Mouse (Mus musculus) right cerebral cortex, adult 2 months (tissue): Measurements from ENCODE around the gene Usp46.

Experiments used
- DNase-seq, 2 experiments: peaks; one replicate each; pipeline ENCODE4 v3.0.0; 2021 to 2022; ENCODE audit warnings: low spot score in 2 of 2

The Usp46 gene

DNA sequence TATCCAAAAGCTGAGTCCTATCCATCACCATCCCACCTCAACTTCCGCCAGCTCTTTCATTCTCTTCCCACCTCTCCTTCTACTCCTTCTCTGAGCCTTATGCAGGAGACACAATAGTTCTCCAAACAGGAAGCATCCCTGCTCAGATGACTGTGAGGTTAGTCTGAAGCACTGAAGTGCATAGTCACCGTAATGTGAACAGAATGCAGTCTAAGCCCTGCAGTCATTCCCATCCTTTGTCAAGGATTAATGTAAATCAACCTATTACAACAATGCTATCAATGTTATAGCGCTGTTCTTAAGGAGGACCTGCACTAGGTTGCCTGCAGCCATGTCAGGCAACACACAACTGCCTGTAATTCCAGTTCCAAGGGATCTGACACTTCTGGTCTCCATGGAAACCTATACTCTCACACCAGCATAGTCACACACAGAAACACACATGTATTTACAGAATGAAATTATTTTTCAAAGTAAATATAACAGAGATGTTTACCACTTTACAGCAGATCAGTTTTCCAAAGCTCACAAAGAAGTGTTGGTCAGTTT lies 115.1 kb downstream of the Usp46 start:
- DNase-seq, result no peak

DNA sequence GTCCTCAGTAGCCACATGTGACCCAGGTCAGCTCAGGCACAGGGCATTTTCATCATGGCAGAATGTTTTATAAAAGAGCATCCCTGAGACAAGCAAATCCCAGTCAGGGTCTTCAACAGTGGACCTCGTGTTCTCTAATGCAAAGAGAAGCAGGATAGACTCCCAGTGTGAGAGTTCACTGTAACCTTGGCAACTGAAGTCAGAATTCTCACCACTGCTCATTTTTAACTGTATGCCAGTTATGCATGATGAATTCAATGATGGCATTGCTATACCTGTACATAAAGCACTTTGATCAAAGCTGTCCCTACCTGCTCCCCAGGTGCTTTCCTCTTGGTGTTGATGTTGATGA lies 116.6 kb downstream of the Usp46 start:
- no peak for DNase-seq

DNA sequence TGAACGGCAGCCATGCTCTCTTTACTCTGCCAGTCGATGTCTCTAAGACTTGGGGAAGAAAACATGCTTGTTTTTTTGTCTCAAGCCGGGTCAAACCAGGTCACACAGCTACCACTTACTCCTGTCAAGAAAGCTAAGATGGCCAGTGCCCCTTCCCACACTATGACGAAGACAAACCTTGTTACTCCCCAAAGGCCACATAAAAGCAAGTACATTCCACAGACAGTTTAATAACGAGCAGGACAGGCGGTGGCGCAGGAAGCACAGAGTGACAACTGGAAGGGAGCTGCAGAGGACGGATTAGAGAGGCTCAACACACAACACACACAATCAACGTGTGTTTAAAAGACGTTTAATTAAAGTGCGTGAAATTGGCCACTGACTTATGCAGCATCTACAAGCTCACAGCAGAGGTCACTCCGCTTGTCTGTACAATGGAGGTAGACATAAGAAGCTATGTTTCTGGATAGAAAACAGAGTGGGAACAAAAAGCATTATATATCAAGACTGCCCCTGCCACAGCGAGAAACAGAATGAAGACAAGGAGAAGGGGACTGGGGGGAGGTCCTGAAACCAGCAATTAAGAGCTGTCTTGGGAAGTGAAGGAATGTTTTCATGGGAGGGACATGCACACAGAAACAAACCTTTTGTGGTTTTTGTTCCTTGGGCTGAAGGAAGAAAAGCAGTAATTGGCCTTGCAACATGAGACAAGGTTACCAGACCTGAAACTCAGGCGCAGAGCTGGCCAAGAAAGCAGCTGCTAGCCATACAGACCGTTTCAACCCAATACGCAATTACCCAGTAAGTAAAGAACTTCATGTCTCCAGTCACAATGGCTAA lies 117.2 kb downstream of the Usp46 start:
- no peak for DNase-seq
